8 mouse cellular contexts compared by ENCODE assay signal in the genomic region with DNA sequence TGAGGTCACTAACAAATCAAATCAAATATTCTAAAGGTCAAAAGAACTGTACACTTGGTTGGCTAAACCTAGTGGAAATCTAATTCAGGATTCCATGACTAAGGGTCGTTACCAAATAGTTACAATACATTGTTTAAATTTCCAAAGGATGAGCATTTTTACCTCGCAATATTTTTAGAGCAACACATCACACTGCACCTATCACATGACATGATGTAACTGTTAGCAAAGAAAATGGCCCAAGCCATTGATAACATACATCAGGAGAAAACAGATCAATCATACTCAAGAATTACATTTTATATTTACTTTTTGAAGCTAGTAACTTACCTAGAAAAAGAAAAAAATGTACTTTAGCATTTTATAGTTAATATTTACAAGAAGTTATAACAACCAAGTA. TPM values are rescaled to one million over a fixed set of nuclear protein-coding genes. Genes with fewer than 3 reads are reported as not detected.
DNase-seq lines count a peak whose midpoint lies in the region; ATAC-seq lines count a peak whose summit lies in the region.

No protein-coding gene starts in this region.

- H3K9ac ChIP-seq in heart, embryonic 14.5 days (ENCODE audit: low read length), result no peak overlapping the region
- H3K9ac ChIP-seq in forebrain, embryonic 12.5 days, result no peak overlapping the region
- no peak overlapping the region for H3K9ac ChIP-seq in liver, embryonic 15.5 days

- H3K4me3 ChIP-seq in heart, embryonic 14.5 days (ENCODE audit: control insufficient read depth in 1 of 2, insufficient read depth in 1 of 2, low read depth in 1 of 2, low read length in 2 of 2), result peak overlapping the region in 1 of 2 experiments; percentile 9; a peak in 1 of 4 replicates
- peak overlapping the region; percentile 11; the same call in 1 of the 2 replicates for H3K4me3 ChIP-seq in forebrain, embryonic 12.5 days (replicated peaks)
- H3K4me3 ChIP-seq in liver, embryonic 15.5 days (replicated peaks), result 0 out of 2 replicates have a peak overlapping the region, but pooled peaks have one; percentile 22

- H3K36me3 ChIP-seq in heart, embryonic 14.5 days (ENCODE audit: control insufficient read depth, insufficient read depth, low read length), result no peaks in the 10 kb centered on the region
- H3K36me3 ChIP-seq in forebrain, embryonic 12.5 days (replicated peaks), result no peaks in the 10 kb centered on the region
- no peaks in the 10 kb centered on the region for H3K36me3 ChIP-seq in liver, embryonic 15.5 days (replicated peaks)

- H3K4me1 ChIP-seq in heart, embryonic 14.5 days (ENCODE audit: control insufficient read depth in 2 of 2, insufficient read depth in 2 of 2, low read length in 2 of 2), result peaks cover 0 to 52% of the 10 kb centered on the region in 2 experiments; a peak in 2 of 4 replicates
- H3K4me1 ChIP-seq in forebrain, embryonic 12.5 days, result peaks cover 21% of the 10 kb centered on the region
- peaks cover 39% of the 10 kb centered on the region for H3K4me1 ChIP-seq in liver, embryonic 15.5 days (replicated peaks)

- ATAC-seq in heart, embryonic 14.5 days (ENCODE audit: insufficient number of reproducible peaks, insufficient read depth, low FRiP score, low read depth), result no peak
- ATAC-seq in forebrain, embryonic 12.5 days (ENCODE audit: low FRiP score), result no peak
- no peak for ATAC-seq in liver, embryonic 15.5 days (ENCODE audit: insufficient read depth)

- DNase-seq in heart, postnatal 4 days, result no peak
- peak; percentile 27 for DNase-seq in 3T3-L1 (ENCODE audit: low read depth, low spot score)
- DNase-seq in testis, postnatal 14 days (ENCODE audit: low spot score), result no peak
- no peak for DNase-seq in left cerebral cortex, postnatal 4 days
- no peak for DNase-seq in gastrocnemius, adult 18-20 months (ENCODE audit: low spot score)

- no peaks in the 10 kb centered on the region for H3K27me3 ChIP-seq in heart, embryonic 14.5 days (ENCODE audit: control insufficient read depth, insufficient read depth, low read length)
- H3K27me3 ChIP-seq in forebrain, embryonic 12.5 days, result no peaks in the 10 kb centered on the region
- H3K27me3 ChIP-seq in liver, embryonic 15.5 days, result no peaks in the 10 kb centered on the region

- H3K9me3 ChIP-seq in heart, embryonic 14.5 days (ENCODE audit: control insufficient read depth, low read length), result no peaks in the 10 kb centered on the region
- H3K9me3 ChIP-seq in forebrain, embryonic 12.5 days, result no peaks in the 10 kb centered on the region
- no peaks in the 10 kb centered on the region for H3K9me3 ChIP-seq in liver, embryonic 15.5 days (replicated peaks)

- intact Hi-C loops in left cerebral cortex, postnatal 4 days (cut with DNase I), result loop anchor here (10.0 kb wide), 1 partner anchor 95 kb away; no protein-coding TSS in a partner anchor

- peak overlapping the region; percentile 76 for H3K4me2 ChIP-seq in heart, embryonic 14.5 days (ENCODE audit: low read length)
- peak overlapping the region; percentile 59 for H3K4me2 ChIP-seq in forebrain, embryonic 12.5 days
- H3K4me2 ChIP-seq in liver, embryonic 15.5 days, result peak overlapping the region; percentile 55

- 31% methylated on average over 2 of the region's 2 CpGs for WGBS in heart, embryonic 14.5 days
- WGBS in forebrain, embryonic 12.5 days, result 41% methylated on average over 2 of the region's 2 CpGs
- 32% methylated on average over 2 of the region's 2 CpGs for WGBS in liver, embryonic 15.5 days (ENCODE audit: insufficient replicate concordance)

- H3K27ac ChIP-seq in heart, embryonic 14.5 days (replicated peaks in 1 of 2; ENCODE audit: control insufficient read depth in 1 of 2, insufficient read depth in 1 of 2, low read depth in 2 of 2, low read length in 2 of 2), result no peak overlapping the region
- no peak overlapping the region for H3K27ac ChIP-seq in forebrain, embryonic 12.5 days
- no peak overlapping the region for H3K27ac ChIP-seq in liver, embryonic 15.5 days (replicated peaks)

RNA-seq across cellular contexts. Expression of a gene that starts 29.0 kb away (rescaled TPM):
- polyA plus RNA-seq in heart, embryonic 14.5 days (2014; fragmentation: Nextera tagmentation; extraction: Ambion mirVana), result 14.5 and 16.5 TPM in 2 replicates
- total RNA-seq in heart, postnatal 4 days (2021), result 10 to 100 TPM; 35.5 TPM
- polyA plus RNA-seq in forebrain, embryonic 12.5 days (2016; fragmentation: Nextera tagmentation; extraction: Ambion mirVana), result 34.9 and 36.2 TPM in 2 replicates
- polyA plus RNA-seq in liver, embryonic 15.5 days (2015; fragmentation: Nextera tagmentation; extraction: Ambion mirVana), result 4.7 and 5.2 TPM in 2 replicates
- total RNA-seq in left cerebral cortex, postnatal 4 days (2021), result 10 to 100 TPM; 74.9 to 79.6 TPM
- 10 to 100 TPM; 21.2 to 22.0 TPM for total RNA-seq in gastrocnemius, adult 18-20 months (2021)
